19 mouse cellular contexts compared by ENCODE assay signal in genomic region chr10:69643481-69643880, GRCm38 (mm10).
DNase-seq lines count a peak whose midpoint lies in the region; ATAC-seq and TF ChIP-seq lines count a peak whose summit lies in the region.
"Had no signal": no experiment of that assay in that cellular context is flagged by ENCODE, and none has a peak within 500 bp of the region (broad histone marks: within the 10 kb centered on the region; RNA-seq: fewer than 3 reads in every experiment).

No protein-coding gene starts in this region.

- peak; percentile 31 to 72 for DNase-seq in heart, adult 18-20 months
- DNase-seq in heart, postnatal 4 days = no peak
- DNase-seq in liver, adult 2 months (ENCODE audit: extremely low read depth, low read depth, low spot score) = peak; percentile 8
- peak; percentile 28 to 44 for DNase-seq in heart, adult 9 months (ENCODE audit: low spot score in 2 of 2)
- DNase-seq in forebrain, embryonic 11.5 days (ENCODE audit: low spot score) = no peak
- no peak for DNase-seq in embryonic facial prominence, embryonic 10.5 days (ENCODE audit: low spot score)
- DNase-seq: cerebellum, adult 11 months; forebrain, postnatal 0 days; kidney, adult 18-20 months; right cerebral cortex, postnatal 25 days; thymus, postnatal 4 days had no signal

- TF ChIP-seq POLR2A in liver, adult 2 months (IDR thresholded peaks at IDR 0.05; ENCODE audit: extremely low read depth, insufficient read depth, low read length) = no peak

- H3K4me2 ChIP-seq in liver, embryonic 12.5 days = no peak overlapping the region
- peak overlapping the region; percentile 55 for H3K4me2 ChIP-seq in heart, embryonic 13.5 days
- no peak overlapping the region for H3K4me2 ChIP-seq in forebrain, embryonic 11.5 days (ENCODE audit: low read depth, low read length, severe bottlenecking)
- H3K4me2 ChIP-seq: embryonic facial prominence, embryonic 13.5 days; limb, embryonic 12.5 days; liver, embryonic 15.5 days; midbrain, embryonic 15.5 days had no signal

- no peaks in the 10 kb centered on the region for H3K27me3 ChIP-seq in liver, adult 2 months (ENCODE audit: control insufficient read depth, insufficient read depth, low read length)
- no peaks in the 10 kb centered on the region for H3K27me3 ChIP-seq in liver, embryonic 12.5 days (replicated peaks)
- no peaks in the 10 kb centered on the region for H3K27me3 ChIP-seq in heart, embryonic 13.5 days (replicated peaks)
- H3K27me3 ChIP-seq in forebrain, embryonic 11.5 days (ENCODE audit: control insufficient read depth, insufficient read depth, low read length) = no peaks in the 10 kb centered on the region
- H3K27me3 ChIP-seq in embryonic facial prominence, embryonic 10.5 days (replicated peaks; ENCODE audit: low read depth, poor library complexity, severe bottlenecking) = no peaks in the 10 kb centered on the region
- H3K27me3 ChIP-seq: embryonic facial prominence, embryonic 13.5 days; limb, embryonic 12.5 days; liver, embryonic 15.5 days; midbrain, embryonic 15.5 days had no signal

- no peaks in the 10 kb centered on the region for H3K79me2 ChIP-seq in liver, adult 2 months (ENCODE audit: control insufficient read depth, insufficient read depth, low read length)

- no peaks in the 10 kb centered on the region for H3K9me3 ChIP-seq in liver, embryonic 12.5 days (replicated peaks)
- H3K9me3 ChIP-seq in heart, embryonic 13.5 days = no peaks in the 10 kb centered on the region
- H3K9me3 ChIP-seq in forebrain, embryonic 11.5 days (ENCODE audit: control insufficient read depth, low read length) = no peaks in the 10 kb centered on the region
- no peaks in the 10 kb centered on the region for H3K9me3 ChIP-seq in embryonic facial prominence, embryonic 10.5 days
- H3K9me3 ChIP-seq: embryonic facial prominence, embryonic 13.5 days; limb, embryonic 12.5 days; liver, embryonic 15.5 days; midbrain, embryonic 15.5 days had no signal

- peaks cover 2% of the 10 kb centered on the region for H3K4me1 ChIP-seq in liver, adult 2 months (ENCODE audit: control insufficient read depth, insufficient read depth, low read length)
- no peaks in the 10 kb centered on the region for H3K4me1 ChIP-seq in liver, embryonic 12.5 days
- peaks cover 40% of the 10 kb centered on the region for H3K4me1 ChIP-seq in heart, embryonic 13.5 days
- H3K4me1 ChIP-seq in forebrain, embryonic 11.5 days (replicated peaks; ENCODE audit: control insufficient read depth, insufficient read depth, low read length) = no peaks in the 10 kb centered on the region
- peaks cover 13% of the 10 kb centered on the region for H3K4me1 ChIP-seq in embryonic facial prominence, embryonic 10.5 days
- H3K4me1 ChIP-seq: limb, embryonic 12.5 days; liver, embryonic 15.5 days had no signal

- 50% methylated on average over 3 of the region's 3 CpGs for WGBS in liver, adult 2 months
- WGBS in liver, embryonic 12.5 days (ENCODE audit: insufficient replicate concordance) = 53% methylated on average over 3 of the region's 3 CpGs
- 27% methylated on average over 3 of the region's 3 CpGs for WGBS in heart, embryonic 13.5 days
- 65% methylated on average over 3 of the region's 3 CpGs for WGBS in forebrain, embryonic 11.5 days
- 50% methylated on average over 3 of the region's 3 CpGs for WGBS in embryonic facial prominence, embryonic 10.5 days

- H3K36me3 ChIP-seq in liver, adult 2 months (ENCODE audit: control insufficient read depth, insufficient read depth, low read length) = no peaks in the 10 kb centered on the region
- no peaks in the 10 kb centered on the region for H3K36me3 ChIP-seq in liver, embryonic 12.5 days
- no peaks in the 10 kb centered on the region for H3K36me3 ChIP-seq in heart, embryonic 13.5 days
- no peaks in the 10 kb centered on the region for H3K36me3 ChIP-seq in forebrain, embryonic 11.5 days (ENCODE audit: control insufficient read depth, insufficient read depth, low read length)
- peaks cover 3% of the 10 kb centered on the region; the same call in 1 of the 2 replicates for H3K36me3 ChIP-seq in embryonic facial prominence, embryonic 10.5 days (replicated peaks)
- H3K36me3 ChIP-seq: embryonic facial prominence, embryonic 13.5 days; limb, embryonic 12.5 days; liver, embryonic 15.5 days; midbrain, embryonic 15.5 days had no signal

- TF ChIP-seq CTCF in liver, adult 2 months (IDR thresholded peaks at IDR 0.05; ENCODE audit: low read depth, low read length) = no peak

- H3K4me3 ChIP-seq in liver, adult 2 months (ENCODE audit: insufficient read depth, low read depth, low read length) = no peak overlapping the region
- H3K4me3 ChIP-seq in liver, embryonic 12.5 days = no peak overlapping the region
- no peak overlapping the region for H3K4me3 ChIP-seq in heart, embryonic 13.5 days
- no peak overlapping the region for H3K4me3 ChIP-seq in forebrain, embryonic 11.5 days (ENCODE audit: low read depth, low read length)
- no peak overlapping the region for H3K4me3 ChIP-seq in embryonic facial prominence, embryonic 10.5 days
- H3K4me3 ChIP-seq: embryonic facial prominence, embryonic 13.5 days; limb, embryonic 12.5 days; liver, embryonic 15.5 days; midbrain, embryonic 15.5 days had no signal

- no peak overlapping the region for H3K9ac ChIP-seq in liver, adult 2 months (ENCODE audit: low read depth, low read length)
- H3K9ac ChIP-seq in liver, embryonic 12.5 days = no peak overlapping the region
- no peak overlapping the region for H3K9ac ChIP-seq in heart, embryonic 13.5 days
- no peak overlapping the region for H3K9ac ChIP-seq in forebrain, embryonic 11.5 days (ENCODE audit: low read length)
- H3K9ac ChIP-seq: embryonic facial prominence, embryonic 13.5 days; forebrain, postnatal 0 days; limb, embryonic 12.5 days; liver, embryonic 15.5 days; midbrain, embryonic 15.5 days had no signal

- H3K27ac ChIP-seq in liver, adult 2 months (replicated peaks; ENCODE audit: insufficient read depth, low read depth, low read length) = no peak overlapping the region
- no peak overlapping the region for H3K27ac ChIP-seq in liver, embryonic 12.5 days
- H3K27ac ChIP-seq in heart, embryonic 13.5 days (replicated peaks) = peak overlapping the region; percentile 82
- no peak overlapping the region for H3K27ac ChIP-seq in forebrain, embryonic 11.5 days (ENCODE audit: low read depth, low read length)
- H3K27ac ChIP-seq in embryonic facial prominence, embryonic 10.5 days (replicated peaks) = no peak overlapping the region
- H3K27ac ChIP-seq: embryonic facial prominence, embryonic 13.5 days; limb, embryonic 12.5 days; liver, embryonic 15.5 days; midbrain, embryonic 15.5 days had no signal

- ATAC-seq in liver, embryonic 12.5 days = no peak
- ATAC-seq in heart, embryonic 13.5 days (ENCODE audit: extremely low read depth, insufficient number of reproducible peaks, low FRiP score, low TSS enrichment) = 0 out of 2 replicates have a peak, but pooled peaks have one; percentile 34
- ATAC-seq in forebrain, embryonic 11.5 days (replicated peaks; ENCODE audit: low FRiP score) = no peak
- ATAC-seq: hindbrain, embryonic 16.5 days; lung, postnatal 0 days; midbrain, embryonic 15.5 days had no signal

Comparison
In these comparisons a context has a peak if more than half of its experiments do, and no peak if none do; other contexts are left out.
1. DNase-seq: peak in heart, adult 18-20 months (2 of 2), liver, adult 2 months (single experiment) and heart, adult 9 months (2 of 2); none in heart, postnatal 4 days (single experiment), forebrain, embryonic 11.5 days (single experiment) and embryonic facial prominence, embryonic 10.5 days (single experiment).